Mouse (Mus musculus) T-helper 1 cell (primary cell): ENCODE data around the gene Ltc4s.

Experiments used
- in situ Hi-C: fragments of 300-600 bp; cut with MboI, MseI; formaldehyde crosslinking; loops from one replicate; pipeline ENCODE4 v1.15.1; 2025; ENCODE audit warnings: high pct_unique_total_duplicates

Ltc4s gene

GRCm38 (mm10) chr11:50248473-50249171 is 10.2 kb upstream of the Ltc4s start:
- in situ Hi-C loops = no loop called here

GRCm38 (mm10) chr11:50245269-50245668 is 6.9 kb upstream of the Ltc4s start:
- in situ Hi-C loops = no loop called here

GRCm38 (mm10) chr11:50243926-50244325 is 5.5 kb upstream of the Ltc4s start:
- in situ Hi-C loops = no loop called here

- in situ Hi-C loops = no loop called here
Measured at GRCm38 (mm10) chr11:50240235-50240911, 2.0 kb upstream of the Ltc4s start.

GRCm38 (mm10) chr11:50238821-50239791 is 690 bp upstream of the Ltc4s start:
- in situ Hi-C loops = no loop called here

GRCm38 (mm10) chr11:50236937-50237835 is 1.2 kb downstream of the Ltc4s start:
- in situ Hi-C loops = no loop called here

- in situ Hi-C loops = no loop called here
Measured at GRCm38 (mm10) chr11:50236540-50236936, 1.9 kb downstream of the Ltc4s start.

GRCm38 (mm10) chr11:50234606-50235005 is 3.8 kb downstream of the Ltc4s start:
- in situ Hi-C loops = no loop called here

- in situ Hi-C loops = no loop called here
Measured at GRCm38 (mm10) chr11:50233993-50234392, 4.4 kb downstream of the Ltc4s start.

GRCm38 (mm10) chr11:50233022-50233421 is 5.4 kb downstream of the Ltc4s start:
- in situ Hi-C loops = no loop called here

- in situ Hi-C loops = no loop called here
Measured at GRCm38 (mm10) chr11:50231411-50231810, 7.0 kb downstream of the Ltc4s start.

- in situ Hi-C loops = no loop called here
Measured at GRCm38 (mm10) chr11:50230481-50231304, 7.7 kb downstream of the Ltc4s start.

- in situ Hi-C loops = loop anchor here (5.0 kb wide), 2 partner anchors 67 to 247 kb away; no protein-coding TSS in a partner anchor
Measured at GRCm38 (mm10) chr11:50229252-50229910, 9.0 kb downstream of the Ltc4s start.

- in situ Hi-C loops = loop anchor here (5.0 kb wide), 2 partner anchors 66 to 246 kb away; no protein-coding TSS in a partner anchor
Measured at GRCm38 (mm10) chr11:50228772-50229171, 9.6 kb downstream of the Ltc4s start.

- in situ Hi-C loops = loop anchor here (5.0 kb wide), 2 partner anchors 65 to 245 kb away; no protein-coding TSS in a partner anchor
Measured at GRCm38 (mm10) chr11:50227736-50228135, 10.7 kb downstream of the Ltc4s start.

- in situ Hi-C loops = loop anchor here (5.0 kb wide), 2 partner anchors 65 to 245 kb away; no protein-coding TSS in a partner anchor
Measured at GRCm38 (mm10) chr11:50227226-50227625, 11.2 kb downstream of the Ltc4s start.

- in situ Hi-C loops = loop anchor here (5.0 kb wide), 2 partner anchors 64 to 244 kb away; no protein-coding TSS in a partner anchor
Measured at GRCm38 (mm10) chr11:50226406-50226805, 12.0 kb downstream of the Ltc4s start.

- in situ Hi-C loops = loop anchor here (5.0 kb wide), 2 partner anchors 63 to 243 kb away; no protein-coding TSS in a partner anchor
Measured at GRCm38 (mm10) chr11:50225611-50226378, 12.6 kb downstream of the Ltc4s start.
